Mouse (Mus musculus) cerebellum, postnatal 14 days (tissue): ENCODE measurements around the gene Camta1.

Experiments used
- DNase-seq, 2 experiments: peaks; one replicate each; pipeline ENCODE4 v3.0.0; 2021; ENCODE audit warnings: mixed read lengths in 2 of 2

Gene Camta1

GRCm38 (mm10) chr4:151861806-151862739, at the start of gene Camta1:
TSS of gene Camta1 (minus strand) at chr4:151861876.
- DNase-seq, result peak; percentile 100

- no peak for DNase-seq
Measured at GRCm38 (mm10) chr4:151908809-151909208, 47.1 kb upstream of the Camta1 start.

GRCm38 (mm10) chr4:151907577-151908343, 46.1 kb upstream of the Camta1 start:
- DNase-seq, result no peak

- DNase-seq, result no peak
Measured at GRCm38 (mm10) chr4:151905621-151906020, 43.9 kb upstream of the Camta1 start.

- peak in 1 of 2 experiments; percentile 28 for DNase-seq
Measured at GRCm38 (mm10) chr4:151904098-151904497, 42.4 kb upstream of the Camta1 start.

- DNase-seq, result peak; percentile 73 to 77
Measured at GRCm38 (mm10) chr4:151902689-151903241, 41.1 kb upstream of the Camta1 start.

GRCm38 (mm10) chr4:151902046-151902688, 40.5 kb upstream of the Camta1 start:
- peak; percentile 48 to 53 for DNase-seq

GRCm38 (mm10) chr4:151901422-151901821, 39.7 kb upstream of the Camta1 start:
- peak; percentile 19 to 52 for DNase-seq

GRCm38 (mm10) chr4:151900735-151901134, 39.1 kb upstream of the Camta1 start:
- DNase-seq, result no peak

- peak; percentile 20 to 44 for DNase-seq
Measured at GRCm38 (mm10) chr4:151899707-151900384, 38.2 kb upstream of the Camta1 start.

GRCm38 (mm10) chr4:151898600-151899245, 37.0 kb upstream of the Camta1 start:
- DNase-seq, result peak; percentile 57 to 66

GRCm38 (mm10) chr4:151897069-151897617, 35.5 kb upstream of the Camta1 start:
- DNase-seq, result no peak

GRCm38 (mm10) chr4:151895624-151896023, 33.9 kb upstream of the Camta1 start:
- DNase-seq, result no peak

GRCm38 (mm10) chr4:151894926-151895325, 33.2 kb upstream of the Camta1 start:
- no peak for DNase-seq

GRCm38 (mm10) chr4:151893241-151893640, 31.6 kb upstream of the Camta1 start:
- DNase-seq, result peak in 1 of 2 experiments; percentile 36

- DNase-seq, result peak in 1 of 2 experiments; percentile 29
Measured at GRCm38 (mm10) chr4:151881590-151881989, 19.9 kb upstream of the Camta1 start.

- DNase-seq, result no peak
Measured at GRCm38 (mm10) chr4:151880044-151880690, 18.5 kb upstream of the Camta1 start.

GRCm38 (mm10) chr4:151876400-151876799, 14.7 kb upstream of the Camta1 start:
- DNase-seq, result peak in 1 of 2 experiments; percentile 19

- peak in 1 of 2 experiments; percentile 33 for DNase-seq
Measured at GRCm38 (mm10) chr4:151863511-151863910, 1.8 kb upstream of the Camta1 start.

- no peak for DNase-seq
Measured at GRCm38 (mm10) chr4:151861471-151861805, 238 bp downstream of the Camta1 start.
